Mouse (Mus musculus) urinary bladder, adult 18-20 months (tissue): ENCODE measurements around the gene Gipc3.
A peak's percentile ranks its signal among the peaks of the same experiment; 100 is the strongest.

Experiments used
- DNase-seq, 2 experiments: peaks; one replicate each; pipeline ENCODE4 v3.0.0; 2022; ENCODE audit warnings: low spot score in 2 of 2, mixed read lengths in 2 of 2

Gene Gipc3

GRCm38 (mm10) chr10:81321436-81321835 lies 21.6 kb downstream of the Gipc3 start:
- DNase-seq: no peak

GRCm38 (mm10) chr10:81320550-81321347 lies 22.3 kb downstream of the Gipc3 start, which contains the start of gene Cactin:
TSS of gene Cactin (plus strand) at chr10:81321103.
- peak; percentile 96 to 99 for DNase-seq

- DNase-seq: peak in 1 of 2 experiments; percentile 35
These were observed 23.1 kb downstream of the Gipc3 start for GRCm38 (mm10) chr10:81319741-81320549.

- no peak for DNase-seq
These were observed 23.8 kb downstream of the Gipc3 start for GRCm38 (mm10) chr10:81319330-81319699.

- no peak for DNase-seq
These were observed 24.3 kb downstream of the Gipc3 start for GRCm38 (mm10) chr10:81318589-81319329.

- peak; percentile 48 to 58 for DNase-seq
These were observed 25.8 kb downstream of the Gipc3 start for GRCm38 (mm10) chr10:81317273-81317672.

GRCm38 (mm10) chr10:81316338-81317060 lies 26.6 kb downstream of the Gipc3 start:
- no peak for DNase-seq

GRCm38 (mm10) chr10:81315587-81315986 lies 27.5 kb downstream of the Gipc3 start:
- no peak for DNase-seq

GRCm38 (mm10) chr10:81314201-81314600 lies 28.9 kb downstream of the Gipc3 start:
- DNase-seq: no peak

GRCm38 (mm10) chr10:81313581-81313980 lies 29.5 kb downstream of the Gipc3 start:
- DNase-seq: no peak

- DNase-seq: no peak
These were observed 33.5 kb downstream of the Gipc3 start for GRCm38 (mm10) chr10:81309571-81309970.

- no peak for DNase-seq
These were observed 36.0 kb downstream of the Gipc3 start for GRCm38 (mm10) chr10:81306837-81307682.

GRCm38 (mm10) chr10:81306173-81306668 lies 36.8 kb downstream of the Gipc3 start:
- DNase-seq: no peak

GRCm38 (mm10) chr10:81305663-81306062 lies 37.4 kb downstream of the Gipc3 start:
- no peak for DNase-seq

- peak in 1 of 2 experiments; percentile 38 for DNase-seq
These were observed 38.3 kb downstream of the Gipc3 start for GRCm38 (mm10) chr10:81304597-81305238.

GRCm38 (mm10) chr10:81303761-81304160 lies 39.3 kb downstream of the Gipc3 start:
- DNase-seq: no peak

- no peak for DNase-seq
These were observed 39.8 kb downstream of the Gipc3 start for GRCm38 (mm10) chr10:81303258-81303657.

GRCm38 (mm10) chr10:81302781-81303218 lies 40.3 kb downstream of the Gipc3 start:
- DNase-seq: no peak

GRCm38 (mm10) chr10:81302288-81302687 lies 40.8 kb downstream of the Gipc3 start:
- no peak for DNase-seq

- DNase-seq: no peak
These were observed 41.7 kb downstream of the Gipc3 start for GRCm38 (mm10) chr10:81301321-81301720.
